Mouse (Mus musculus): ENCODE results near the gene Scd2. TPM values are rescaled to one million over a fixed set of nuclear protein-coding genes. Genes with fewer than 3 reads are reported as not detected.

Scd2 gene
- 20.6 TPM for polyA plus RNA-seq (2015; fragmentation: Illumina TruSeq; extraction: RNeasy Lipid Tissue Mini Kit (QIAGEN cat#74804); ENCODE audit: insufficient read depth, low read depth, low replicate concordance)

GRCm38 (mm10) chr19:44292941-44293768, at the start of gene Scd2:
TSS of gene Scd2 (plus strand) at chr19:44293674.

GRCm38 (mm10) chr19:44332833-44333623, 39.6 kb downstream of the Scd2 start, which contains the start of gene Scd4:
TSS of gene Scd4 (plus strand) at chr19:44333092.

Other genes with a start within 250 kb of the Scd2 start
- gene Erlin1, start 223.9 kb upstream of the Scd2 start, polyA plus RNA-seq (2015; fragmentation: Illumina TruSeq; extraction: RNeasy Lipid Tissue Mini Kit (QIAGEN cat#74804); ENCODE audit: insufficient read depth, low read depth, low replicate concordance), result 5.2 TPM
- 24.8 TPM for gene Chuk, start 186.2 kb upstream of the Scd2 start, polyA plus RNA-seq (2015; fragmentation: Illumina TruSeq; extraction: RNeasy Lipid Tissue Mini Kit (QIAGEN cat#74804); ENCODE audit: insufficient read depth, low read depth, low replicate concordance)
- gene Cwf19l1, start 157.8 kb upstream of the Scd2 start, polyA plus RNA-seq (2015; fragmentation: Illumina TruSeq; extraction: RNeasy Lipid Tissue Mini Kit (QIAGEN cat#74804); ENCODE audit: insufficient read depth, low read depth, low replicate concordance), result 3.5 TPM
- 19.4 TPM for gene Bloc1s2, start 147.2 kb upstream of the Scd2 start, polyA plus RNA-seq (2015; fragmentation: Illumina TruSeq; extraction: RNeasy Lipid Tissue Mini Kit (QIAGEN cat#74804); ENCODE audit: insufficient read depth, low read depth, low replicate concordance)
- not detected for gene Pkd2l1, start 101.2 kb upstream of the Scd2 start, polyA plus RNA-seq (2015; fragmentation: Illumina TruSeq; extraction: RNeasy Lipid Tissue Mini Kit (QIAGEN cat#74804); ENCODE audit: insufficient read depth, low read depth, low replicate concordance)
- not detected for gene Scd3, start 90.4 kb upstream of the Scd2 start, polyA plus RNA-seq (2015; fragmentation: Illumina TruSeq; extraction: RNeasy Lipid Tissue Mini Kit (QIAGEN cat#74804); ENCODE audit: insufficient read depth, low read depth, low replicate concordance)
- gene Scd4, start 39.4 kb downstream of the Scd2 start, polyA plus RNA-seq (2015; fragmentation: Illumina TruSeq; extraction: RNeasy Lipid Tissue Mini Kit (QIAGEN cat#74804); ENCODE audit: insufficient read depth, low read depth, low replicate concordance), result 0.24 TPM
- gene Scd1, start 114.2 kb downstream of the Scd2 start, polyA plus RNA-seq (2015; fragmentation: Illumina TruSeq; extraction: RNeasy Lipid Tissue Mini Kit (QIAGEN cat#74804); ENCODE audit: insufficient read depth, low read depth, low replicate concordance), result 53.9 TPM
- gene Wnt8b, start 199.8 kb downstream of the Scd2 start, polyA plus RNA-seq (2015; fragmentation: Illumina TruSeq; extraction: RNeasy Lipid Tissue Mini Kit (QIAGEN cat#74804); ENCODE audit: insufficient read depth, low read depth, low replicate concordance), result not detected

All from pancreas, adult 10 weeks (tissue).